Mouse (Mus musculus) stomach, postnatal 0 days (tissue): ENCODE measurements around the gene Shisal2a. TPM values are rescaled to one million over a fixed set of nuclear protein-coding genes. Genes with fewer than 3 reads are reported as not detected.
A peak's percentile ranks its signal among the peaks of the same experiment; 100 is the strongest.

ENCODE experiments used
- ATAC-seq: fragments of 200-750 bp; cut with Nextera tagmentation; 2 replicates; pipeline ENCODE4 v1.8.0; 2017; ENCODE audit not compliant: low FRiP score, low TSS enrichment
- DNase-seq: peaks from one replicate; pipeline ENCODE4 v3.0.0-alpha.2; 2016; ENCODE audit warnings: low spot score
- H3K27ac ChIP-seq: fragments of 300-500 bp; sonication (generic); replicated peaks from 2 replicates; pipeline ENCODE4 v1.5.1; 2014; ENCODE audit warnings: mild to moderate bottlenecking, control low read depth
- H3K27me3 ChIP-seq: fragments of 300-500 bp; sonication (generic); 2 replicates; pipeline ENCODE4 v1.6.1; 2014; ENCODE audit warnings: low read length; ENCODE audit not compliant: control insufficient read depth, insufficient read depth
- H3K36me3 ChIP-seq: fragments of 300-500 bp; sonication (generic); 2 replicates; pipeline ENCODE4 v1.6.1; 2014; ENCODE audit warnings: low read length, mixed read lengths; ENCODE audit not compliant: control insufficient read depth, insufficient read depth
- H3K4me1 ChIP-seq: fragments of 300-500 bp; sonication (generic); replicated peaks from 2 replicates; pipeline ENCODE4 v1.6.1; 2014; ENCODE audit warnings: antibody characterized with exemption; ENCODE audit not compliant: control insufficient read depth, insufficient read depth
- H3K4me2 ChIP-seq: fragments of 300-500 bp; sonication (generic); replicated peaks from 2 replicates; pipeline ENCODE4 v1.6.1; 2014; ENCODE audit warnings: low read depth, mild to moderate bottlenecking, control low read depth, moderate library complexity
- H3K4me3 ChIP-seq: fragments of 300-500 bp; sonication (generic); 2 replicates; pipeline ENCODE4 v1.5.1; 2014; ENCODE audit warnings: low read depth, low read length, control low read depth
- H3K9ac ChIP-seq: fragments of 300-500 bp; sonication (generic); 2 replicates; pipeline ENCODE4 v1.6.1; 2014; ENCODE audit warnings: mild to moderate bottlenecking, low read length, control low read depth, mixed read lengths
- H3K9me3 ChIP-seq: fragments of 300-500 bp; sonication (generic); 2 replicates; pipeline ENCODE4 v1.6.1; 2016; ENCODE audit warnings: low read length; ENCODE audit not compliant: control insufficient read depth
- CTCF ChIP-seq: IDR thresholded peaks from 2 replicates; pipeline ENCODE4 v1.5.1; 2016; ENCODE audit warnings: antibody characterized with exemption, low read depth, mild to moderate bottlenecking, moderate library complexity
- EP300 ChIP-seq: optimal IDR thresholded peaks from 2 replicates; pipeline ENCODE3; 2016; ENCODE audit warnings: antibody characterized with exemption
- WGBS: fragments of 180-500 bp; shearing (Covaris S2); extraction: QIAGEN DNeasy Blood & Tissue Kit; methylation state at CpG from one replicate; pipeline ENCODE4 v1.1.7; 2014; 5-methylcytosine and 5-hydroxymethylcytosine counted together
- polyA plus RNA-seq: library from polyadenylated mRNA; unstranded; fragments of >200 nt; fragmentation: Nextera tagmentation; extraction: Ambion mirVana; gene quantifications from 2 replicates; pipeline ENCODE4 v1.2.1, GENCODE M21; 2015

The Shisal2a gene
- polyA plus RNA-seq, 1 experiment from 2014 or later, result 4.9 TPM

GRCm38 (mm10) chr4:108407621-108408020, 24.5 kb upstream of the Shisal2a start:
- Histone ChIP-seq H3K4me3 (no peak overlapping the region), H3K9me3 (no peaks in the 10 kb centered on the region), H3K27ac (no peak overlapping the region), H3K9ac (no peak overlapping the region), H3K27me3 (no peaks in the 10 kb centered on the region), H3K4me2 (no peak overlapping the region), H3K4me1 (no peaks in the 10 kb centered on the region), H3K36me3 (no peaks in the 10 kb centered on the region)
- DNase-seq (no peak), ATAC-seq (no peak)
- TF ChIP-seq EP300, result no peak
- TF ChIP-seq CTCF, result no peak
- WGBS, result 58% methylated on average over 8 of the region's 8 CpGs

GRCm38 (mm10) chr4:108406861-108407401, 23.8 kb upstream of the Shisal2a start, which contains the start of gene Gpx7:
Gpx7 (minus strand) TSS chr4:108406961.
- 23% methylated on average over 15 of the region's 15 CpGs for WGBS
- ATAC-seq, result no peak
- DNase-seq, result no peak

GRCm38 (mm10) chr4:108406138-108406860, 23.1 kb upstream of the Shisal2a start:
- WGBS, result 4% methylated on average over 49 of the region's 52 CpGs
- H3K27me3 ChIP-seq, result no peaks in the 10 kb centered on the region
- H3K4me2 ChIP-seq, result peak overlapping the region; percentile 77
- ATAC-seq, result peak; percentile 69
- peak overlapping the region; percentile 91 for H3K27ac ChIP-seq
- no peaks in the 10 kb centered on the region for H3K4me1 ChIP-seq
- no peaks in the 10 kb centered on the region for H3K9me3 ChIP-seq
- H3K9ac ChIP-seq, result peak overlapping the region; percentile 84
- no peaks in the 10 kb centered on the region for H3K36me3 ChIP-seq
- peak overlapping the region; percentile 49 for H3K4me3 ChIP-seq
- TF ChIP-seq CTCF, result no peak
- TF ChIP-seq EP300, result no peak
- DNase-seq, result peak; percentile 61

More at GRCm38 (mm10) chr4:108406861-108407401, 23.8 kb upstream of the Shisal2a start, which contains the start of gene Gpx7:
- Histone ChIP-seq H3K27ac (peak within 1 kb of the TSS; percentile 91), H3K4me2 (peak within 1 kb of the TSS; percentile 77), H3K4me3 (peak within 1 kb of the TSS; percentile 49), H3K9ac (peak within 1 kb of the TSS; percentile 84), H3K27me3 (no peaks in the 10 kb centered on the region), H3K9me3 (no peaks in the 10 kb centered on the region), H3K4me1 (no peaks in the 10 kb centered on the region), H3K36me3 (no peaks in the 10 kb centered on the region)
- TF ChIP-seq CTCF, result no peak
- TF ChIP-seq EP300, result no peak

- Histone ChIP-seq H3K27ac (peak overlapping the region; percentile 91), H3K4me2 (peak overlapping the region; percentile 77), H3K4me3 (peak overlapping the region; percentile 49), H3K36me3 (no peaks in the 10 kb centered on the region), H3K4me1 (no peaks in the 10 kb centered on the region), H3K9me3 (no peaks in the 10 kb centered on the region), H3K27me3 (no peaks in the 10 kb centered on the region), H3K9ac (peak overlapping the region; percentile 84)
- DNase-seq, result no peak
- ATAC-seq, result peak; percentile 76
- 52% methylated on average over 3 of the region's 3 CpGs for WGBS
- TF ChIP-seq CTCF, result no peak
- TF ChIP-seq EP300, result no peak
These were observed 22.6 kb upstream of the Shisal2a start for GRCm38 (mm10) chr4:108405766-108406137.

GRCm38 (mm10) chr4:108403861-108404635, 20.9 kb upstream of the Shisal2a start:
- H3K4me3 ChIP-seq, result no peak overlapping the region
- H3K4me2 ChIP-seq, result no peak overlapping the region
- no peak for DNase-seq
- no peaks in the 10 kb centered on the region for H3K9me3 ChIP-seq
- no peak overlapping the region for H3K9ac ChIP-seq
- TF ChIP-seq CTCF (no peak), EP300 (no peak)
- H3K27me3 ChIP-seq, result no peaks in the 10 kb centered on the region
- no peak for ATAC-seq
- H3K4me1 ChIP-seq, result no peaks in the 10 kb centered on the region
- H3K27ac ChIP-seq, result no peak overlapping the region
- 79% methylated on average over 8 of the region's 8 CpGs for WGBS
- no peaks in the 10 kb centered on the region for H3K36me3 ChIP-seq
